9 mouse cellular contexts compared by ENCODE assay signal in the genomic region with DNA sequence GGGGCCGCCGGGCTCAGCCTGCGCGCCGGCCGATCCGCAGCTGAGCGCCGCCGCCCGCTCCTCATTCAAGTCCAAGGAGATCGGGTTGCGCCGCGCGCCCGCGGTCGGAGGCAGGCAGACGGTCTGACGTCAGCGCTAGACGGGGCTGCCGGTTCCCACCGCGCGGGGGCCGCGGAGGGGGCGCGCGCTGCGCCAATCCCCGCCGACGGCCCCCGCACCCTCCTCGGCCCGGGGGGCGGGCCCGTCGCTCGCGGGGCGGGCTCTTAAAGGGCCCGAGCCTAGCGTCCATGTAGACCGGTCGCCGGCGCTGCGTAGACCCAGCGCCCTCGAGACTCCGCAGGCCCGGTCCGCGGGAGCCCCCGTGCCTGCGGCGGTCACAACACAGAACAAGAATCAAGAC. TPM values are rescaled to one million over a fixed set of nuclear protein-coding genes. Genes with fewer than 3 reads are reported as not detected.
DNase-seq lines count a peak whose midpoint lies in the region; ATAC-seq and TF ChIP-seq lines count a peak whose summit lies in the region.
"Had no signal": no experiment of that assay in that cellular context is flagged by ENCODE, and none has a peak within 500 bp of the region (broad histone marks: within the 10 kb centered on the region; RNA-seq: fewer than 3 reads in every experiment).

A gene (minus strand): TSS at position 125 of the 400 bp plus-strand sequence.

- peak within 1 kb of the TSS; percentile 96 for H3K9ac ChIP-seq in hindbrain, embryonic 12.5 days
- H3K9ac ChIP-seq in lung, postnatal 0 days (replicated peaks; ENCODE audit: low read depth) = peak within 1 kb of the TSS; percentile 83

- peak within 1 kb of the TSS; percentile 83 for H3K27ac ChIP-seq in hindbrain, embryonic 12.5 days
- H3K27ac ChIP-seq in lung, postnatal 0 days (ENCODE audit: low read length) = peak within 1 kb of the TSS; percentile 87
- H3K27ac ChIP-seq: macrophage had no signal

- H3K36me3 ChIP-seq in hindbrain, embryonic 12.5 days = no peaks in the 10 kb centered on the region
- no peaks in the 10 kb centered on the region for H3K36me3 ChIP-seq in lung, postnatal 0 days (ENCODE audit: insufficient read depth, low read length)

- DNase-seq in Muller cell, postnatal 12 days (ENCODE audit: inconsistent ontology term) = peak; percentile 98
- DNase-seq in cerebellum, postnatal 10 days = peak; percentile 81 to 92
- peak; percentile 71 to 82 for DNase-seq in frontal cortex, postnatal 25 days (ENCODE audit: low spot score in 2 of 2)
- peak; percentile 85 to 93 for DNase-seq in layer of hippocampus, postnatal 14 days (ENCODE audit: low spot score in 2 of 2)
- DNase-seq in lung, postnatal 0 days (ENCODE audit: low spot score) = peak; percentile 97
- DNase-seq in ovary, postnatal 36 days (ENCODE audit: low spot score) = peak; percentile 93
- DNase-seq in thymus, postnatal 10 days (ENCODE audit: low spot score in 2 of 2) = peak; percentile 81 to 89

- peak within 1 kb of the TSS; percentile 70 for H3K4me3 ChIP-seq in hindbrain, embryonic 12.5 days
- peak within 1 kb of the TSS; percentile 71 for H3K4me3 ChIP-seq in lung, postnatal 0 days (ENCODE audit: low read depth, low read length)

- ATAC-seq in hindbrain, embryonic 12.5 days (ENCODE audit: low FRiP score) = peak; percentile 95
- peak; percentile 92 for ATAC-seq in lung, postnatal 0 days

- no peaks in the 10 kb centered on the region for H3K9me3 ChIP-seq in hindbrain, embryonic 12.5 days (replicated peaks)
- H3K9me3 ChIP-seq in lung, postnatal 0 days (ENCODE audit: low read length) = no peaks in the 10 kb centered on the region

- TF ChIP-seq CTCF in lung, postnatal 0 days (IDR thresholded peaks at IDR 0.05) = no peak

- WGBS in hindbrain, embryonic 12.5 days = under 1% methylated on average over 22 of the region's 61 CpGs
- under 1% methylated on average over 35 of the region's 61 CpGs for WGBS in lung, postnatal 0 days

- peaks cover 45% of the 10 kb centered on the region for H3K4me1 ChIP-seq in hindbrain, embryonic 12.5 days
- peaks cover 15% of the 10 kb centered on the region; the same call in 1 of the 2 replicates for H3K4me1 ChIP-seq in lung, postnatal 0 days (ENCODE audit: insufficient read depth, low read depth, low read length)

- no peaks in the 10 kb centered on the region; the same call in 1 of the 2 replicates for H3K27me3 ChIP-seq in hindbrain, embryonic 12.5 days
- H3K27me3 ChIP-seq in lung, postnatal 0 days (replicated peaks; ENCODE audit: insufficient read depth, low read length) = no peaks in the 10 kb centered on the region

- peak within 1 kb of the TSS; percentile 82 for H3K4me2 ChIP-seq in hindbrain, embryonic 12.5 days (replicated peaks)
- peak within 1 kb of the TSS; percentile 80 for H3K4me2 ChIP-seq in lung, postnatal 0 days (replicated peaks; ENCODE audit: low read depth, low read length)

- TF ChIP-seq EP300 in lung, postnatal 0 days (IDR thresholded peaks at IDR 0.05) = no peak

RNA-seq across cellular contexts. Expression of the gene that starts here (rescaled TPM):
- polyA plus RNA-seq in hindbrain, embryonic 12.5 days (2016; fragmentation: Nextera tagmentation; extraction: Ambion mirVana) = 5.6 and 6.3 TPM in 2 replicates
- total RNA-seq in layer of hippocampus, postnatal 14 days (2021) = 10 to 100 TPM; 28.6 to 35.0 TPM
- 9.8 and 11.1 TPM in 2 replicates for polyA plus RNA-seq in lung, postnatal 0 days (2015; fragmentation: Nextera tagmentation; extraction: Ambion mirVana)

Comparison
In these comparisons a context has a peak if more than half of its experiments do, and no peak if none do; other contexts are left out.
1. Peak in every context shown above with its lines: DNase-seq, ATAC-seq, H3K4me3 ChIP-seq and H3K27ac ChIP-seq.